Comparison of ENCODE assay signal across 7 mouse cellular contexts in the genomic region with DNA sequence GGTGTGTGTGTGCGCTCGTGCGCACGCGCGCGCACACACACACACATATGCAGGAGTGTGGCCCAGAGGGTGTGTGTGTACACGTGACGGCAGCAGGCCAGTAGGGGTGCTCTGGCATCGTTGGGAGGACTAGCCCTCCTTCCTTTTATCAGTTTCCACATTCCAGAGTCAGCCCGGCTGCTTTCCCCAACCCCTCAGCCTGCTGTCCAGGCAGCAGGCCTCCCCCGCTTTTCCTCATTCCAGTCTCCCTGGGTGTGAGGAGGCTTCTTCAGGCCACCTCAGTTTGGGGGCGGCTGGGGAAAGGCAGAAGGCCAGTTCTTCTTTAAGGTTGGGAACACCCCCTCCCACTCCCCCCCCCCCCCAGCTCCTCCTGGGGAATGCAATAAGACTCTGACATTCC. TPM values are rescaled to one million over a fixed set of nuclear protein-coding genes. Genes with fewer than 3 reads are reported as not detected.
A peak's percentile ranks its signal among the peaks of the same experiment; 100 is the strongest.
DNase-seq lines count a peak whose midpoint lies in the region; ATAC-seq lines count a peak whose summit lies in the region.

No protein-coding gene starts in this region.

- peak overlapping the region; percentile 85 for H3K4me2 ChIP-seq in embryonic facial prominence, embryonic 13.5 days

- intact Hi-C loops in heart, postnatal 25 days (cut with DNase I): no loop called here

- no peaks in the 10 kb centered on the region for H3K27me3 ChIP-seq in embryonic facial prominence, embryonic 13.5 days

- DNase-seq in adipocyte (ENCODE audit: low spot score): peak; percentile 81
- DNase-seq in heart, postnatal 25 days (ENCODE audit: low spot score): peak; percentile 70
- DNase-seq in left cerebral cortex, adult 18-20 months (ENCODE audit: low spot score in 2 of 2): peak; percentile 63 to 78
- peak; percentile 83 for DNase-seq in lung, postnatal 25 days (ENCODE audit: low spot score)
- DNase-seq in telencephalon, adult 2 months (ENCODE audit: low read depth, low spot score): peak; percentile 82

- peak overlapping the region; percentile 84 for H3K4me3 ChIP-seq in embryonic facial prominence, embryonic 13.5 days

- peaks cover 72% of the 10 kb centered on the region for H3K4me1 ChIP-seq in embryonic facial prominence, embryonic 13.5 days

- 21% methylated on average over 13 of the region's 13 CpGs for WGBS in embryonic facial prominence, embryonic 13.5 days

- H3K9ac ChIP-seq in embryonic facial prominence, embryonic 13.5 days: peak overlapping the region; percentile 64

- H3K9me3 ChIP-seq in embryonic facial prominence, embryonic 13.5 days: no peaks in the 10 kb centered on the region

- ATAC-seq in embryonic facial prominence, embryonic 13.5 days (ENCODE audit: insufficient number of reproducible peaks, insufficient read depth, low FRiP score, low TSS enrichment, low read depth): 0 out of 2 replicates have a peak, but pooled peaks have one; percentile 4
- ATAC-seq in granulocyte monocyte progenitor cell, adult 5-6 weeks (replicated peaks; ENCODE audit: poor library complexity, severe bottlenecking): no peak

- peak overlapping the region; percentile 93 for H3K27ac ChIP-seq in embryonic facial prominence, embryonic 13.5 days

- peaks cover 30% of the 10 kb centered on the region for H3K36me3 ChIP-seq in embryonic facial prominence, embryonic 13.5 days

RNA-seq across cellular contexts. Expression of gene Dnaja3, which starts 2.4 kb away (rescaled TPM):
- 54.0 and 58.7 TPM in 2 replicates for polyA plus RNA-seq in embryonic facial prominence, embryonic 13.5 days (2015; fragmentation: Nextera tagmentation; extraction: Ambion mirVana)
- 100 to 1,000 TPM; 149 TPM for total RNA-seq in heart, postnatal 25 days (2021)
- total RNA-seq in left cerebral cortex, adult 18-20 months (2021): 10 to 100 TPM; 61.5 to 64.2 TPM
- 41.9 and 45.8 TPM in 2 replicates for total RNA-seq in granulocyte monocyte progenitor cell, adult 5-6 weeks (2014; fragmentation: Nextera tagmentation)
- 60.9 and 66.4 TPM in 2 replicates for total RNA-seq in granulocyte monocyte progenitor cell, adult 5-6 weeks (2017)

RNA-seq across cellular contexts. Expression of gene Vasn, which starts 2.4 kb away (rescaled TPM):
- polyA plus RNA-seq in embryonic facial prominence, embryonic 13.5 days (2015; fragmentation: Nextera tagmentation; extraction: Ambion mirVana): 29.2 and 30.2 TPM in 2 replicates
- 10 to 100 TPM in 1 of 2 experiments, 1 to 10 TPM in 1; 9.8 to 12.0 TPM for total RNA-seq in heart, postnatal 25 days (2021)
- total RNA-seq in left cerebral cortex, adult 18-20 months (2021): 10 to 100 TPM; 11.5 to 11.6 TPM
- total RNA-seq in granulocyte monocyte progenitor cell, adult 5-6 weeks (2014; fragmentation: Nextera tagmentation): not detected in 2 replicates
- total RNA-seq in granulocyte monocyte progenitor cell, adult 5-6 weeks (2017): 0.67 TPM in 1 of 2 replicates, not detected in the other

RNA-seq across cellular contexts. Expression of gene Pam16, which starts 17.4 kb away (rescaled TPM):
- polyA plus RNA-seq in embryonic facial prominence, embryonic 13.5 days (2015; fragmentation: Nextera tagmentation; extraction: Ambion mirVana): 71.0 and 99.5 TPM in 2 replicates
- total RNA-seq in heart, postnatal 25 days (2021): 100 to 1,000 TPM; 129 to 141 TPM
- 10 to 100 TPM; 72.1 to 86.6 TPM for total RNA-seq in left cerebral cortex, adult 18-20 months (2021)
- 42.3 and 113 TPM in 2 replicates for total RNA-seq in granulocyte monocyte progenitor cell, adult 5-6 weeks (2014; fragmentation: Nextera tagmentation)
- 45.2 and 50.0 TPM in 2 replicates for total RNA-seq in granulocyte monocyte progenitor cell, adult 5-6 weeks (2017)

RNA-seq across cellular contexts. Expression of gene Coro7, which starts 37.4 kb away (rescaled TPM):
- polyA plus RNA-seq in embryonic facial prominence, embryonic 13.5 days (2015; fragmentation: Nextera tagmentation; extraction: Ambion mirVana): 16.9 and 17.0 TPM in 2 replicates
- total RNA-seq in heart, postnatal 25 days (2021): 10 to 100 TPM; 12.6 to 16.1 TPM
- 10 to 100 TPM; 78.4 to 85.4 TPM for total RNA-seq in left cerebral cortex, adult 18-20 months (2021)
- total RNA-seq in granulocyte monocyte progenitor cell, adult 5-6 weeks (2014; fragmentation: Nextera tagmentation): 115 and 187 TPM in 2 replicates
- total RNA-seq in granulocyte monocyte progenitor cell, adult 5-6 weeks (2017): 39.8 and 58.1 TPM in 2 replicates

RNA-seq across cellular contexts. Expression of gene Glis2, which starts 47.7 kb away (rescaled TPM):
- 25.3 and 31.2 TPM in 2 replicates for polyA plus RNA-seq in embryonic facial prominence, embryonic 13.5 days (2015; fragmentation: Nextera tagmentation; extraction: Ambion mirVana)
- 10 to 100 TPM; 16.6 to 20.3 TPM for total RNA-seq in heart, postnatal 25 days (2021)
- 10 to 100 TPM; 12.4 to 16.6 TPM for total RNA-seq in left cerebral cortex, adult 18-20 months (2021)
- 2.1 and 2.8 TPM in 2 replicates for total RNA-seq in granulocyte monocyte progenitor cell, adult 5-6 weeks (2014; fragmentation: Nextera tagmentation)
- total RNA-seq in granulocyte monocyte progenitor cell, adult 5-6 weeks (2017): 0.39 TPM in 1 of 2 replicates, not detected in the other

Comparison
In these comparisons a context has a peak if more than half of its experiments do, and no peak if none do; other contexts are left out.
1. RNA of gene Vasn, which starts 2.4 kb away (total RNA-seq): 9.8 to 12.0 TPM in heart, postnatal 25 days and 11.5 to 11.6 TPM in left cerebral cortex, adult 18-20 months; 0.67 TPM in granulocyte monocyte progenitor cell, adult 5-6 weeks; every median in the first group is over 4 times any median in the second.
2. Peak in every context shown above with its lines, with median percentiles within 50 percentile points of each other: DNase-seq.